Comparison of ENCODE assay signal across 7 mouse cellular contexts in genomic region chr13:54621960-54622521, GRCm38 (mm10). TPM values are rescaled to one million over a fixed set of nuclear protein-coding genes. Genes with fewer than 3 reads are reported as not detected.
DNase-seq lines count a peak whose midpoint lies in the region; ATAC-seq lines count a peak whose summit lies in the region.

No protein-coding gene starts in this region.

- peak; percentile 76 for ATAC-seq in hindbrain, embryonic 16.5 days
- ATAC-seq in megakaryocyte-erythroid progenitor cell, adult 5-6 weeks (replicated peaks; ENCODE audit: low FRiP score, low TSS enrichment, poor library complexity, severe bottlenecking): peak; percentile 43

- peak overlapping the region; percentile 73 for H3K9ac ChIP-seq in hindbrain, embryonic 16.5 days (ENCODE audit: low read depth, low read length)

- H3K27me3 ChIP-seq in embryonic facial prominence, embryonic 10.5 days (replicated peaks; ENCODE audit: low read depth, poor library complexity, severe bottlenecking): 0 out of 2 replicates have a peak, but pooled peaks cover 3% of the 10 kb centered on the region
- H3K27me3 ChIP-seq in hindbrain, embryonic 16.5 days (replicated peaks; ENCODE audit: control insufficient read depth, insufficient read depth, low read length): no peaks in the 10 kb centered on the region

- H3K36me3 ChIP-seq in embryonic facial prominence, embryonic 10.5 days (replicated peaks): peaks cover 21% of the 10 kb centered on the region
- no peaks in the 10 kb centered on the region for H3K36me3 ChIP-seq in hindbrain, embryonic 16.5 days (ENCODE audit: control insufficient read depth, insufficient read depth, low read length)

- H3K4me2 ChIP-seq in hindbrain, embryonic 16.5 days (ENCODE audit: low read length): peak overlapping the region; percentile 88

- peaks cover 16% of the 10 kb centered on the region for H3K4me1 ChIP-seq in embryonic facial prominence, embryonic 10.5 days
- peaks cover 12% of the 10 kb centered on the region for H3K4me1 ChIP-seq in hindbrain, embryonic 16.5 days (ENCODE audit: control insufficient read depth, insufficient read depth, low read depth, low read length)

- peak overlapping the region; percentile 89 for H3K4me3 ChIP-seq in embryonic facial prominence, embryonic 10.5 days
- H3K4me3 ChIP-seq in hindbrain, embryonic 16.5 days (ENCODE audit: low read length): peak overlapping the region; percentile 72

- peak; percentile 49 for DNase-seq in 416B (ENCODE audit: low read depth)
- peak; percentile 57 for DNase-seq in CD4-positive helper T cell, adult 2 months (ENCODE audit: low read depth, low spot score)
- peak; percentile 51 for DNase-seq in embryonic facial prominence, embryonic 10.5 days (ENCODE audit: low spot score)
- no peak for DNase-seq in frontal cortex, postnatal 10 days (ENCODE audit: low spot score in 2 of 2)
- no peak for DNase-seq in cerebellum, postnatal 25 days

- WGBS in embryonic facial prominence, embryonic 10.5 days: 2% methylated on average over 27 of the region's 27 CpGs
- WGBS in hindbrain, embryonic 16.5 days: 1% methylated on average over 26 of the region's 27 CpGs

- no peaks in the 10 kb centered on the region for H3K9me3 ChIP-seq in embryonic facial prominence, embryonic 10.5 days
- no peaks in the 10 kb centered on the region for H3K9me3 ChIP-seq in hindbrain, embryonic 16.5 days (ENCODE audit: control insufficient read depth, low read length)

- peak overlapping the region; percentile 97 for H3K27ac ChIP-seq in embryonic facial prominence, embryonic 10.5 days (replicated peaks)
- peak overlapping the region; percentile 75 for H3K27ac ChIP-seq in hindbrain, embryonic 16.5 days (ENCODE audit: low read depth, low read length)

RNA-seq across cellular contexts. Expression of gene Faf2, which starts 0.5 kb away (rescaled TPM):
- polyA plus RNA-seq in embryonic facial prominence, embryonic 10.5 days (2016; fragmentation: Nextera tagmentation; extraction: Ambion mirVana): 83.4 and 86.7 TPM in 2 replicates
- polyA plus RNA-seq in hindbrain, embryonic 16.5 days (2015; fragmentation: Nextera tagmentation; extraction: Ambion mirVana): 61.9 and 64.7 TPM in 2 replicates
- 42.6 and 46.2 TPM in 2 replicates for total RNA-seq in megakaryocyte-erythroid progenitor cell, adult 5-6 weeks (2014; fragmentation: Nextera tagmentation)
- total RNA-seq in megakaryocyte-erythroid progenitor cell, adult 5-6 weeks (2017): 43.6 and 44.7 TPM in 2 replicates

RNA-seq across cellular contexts. Expression of gene Cltb, which starts 10.9 kb away (rescaled TPM):
- 14.2 and 16.9 TPM in 2 replicates for polyA plus RNA-seq in embryonic facial prominence, embryonic 10.5 days (2016; fragmentation: Nextera tagmentation; extraction: Ambion mirVana)
- 244 and 276 TPM in 2 replicates for polyA plus RNA-seq in hindbrain, embryonic 16.5 days (2015; fragmentation: Nextera tagmentation; extraction: Ambion mirVana)
- total RNA-seq in megakaryocyte-erythroid progenitor cell, adult 5-6 weeks (2014; fragmentation: Nextera tagmentation): 12.1 and 15.2 TPM in 2 replicates
- total RNA-seq in megakaryocyte-erythroid progenitor cell, adult 5-6 weeks (2017): 20.0 and 26.3 TPM in 2 replicates

RNA-seq across cellular contexts. Expression of gene Higd2a, which starts 32.0 kb away (rescaled TPM):
- polyA plus RNA-seq in embryonic facial prominence, embryonic 10.5 days (2016; fragmentation: Nextera tagmentation; extraction: Ambion mirVana): 144 and 154 TPM in 2 replicates
- 253 and 288 TPM in 2 replicates for polyA plus RNA-seq in hindbrain, embryonic 16.5 days (2015; fragmentation: Nextera tagmentation; extraction: Ambion mirVana)
- total RNA-seq in megakaryocyte-erythroid progenitor cell, adult 5-6 weeks (2014; fragmentation: Nextera tagmentation): 101 and 117 TPM in 2 replicates
- total RNA-seq in megakaryocyte-erythroid progenitor cell, adult 5-6 weeks (2017): 24.4 and 40.6 TPM in 2 replicates

RNA-seq across cellular contexts. Expression of gene Nop16, which starts 32.2 kb away (rescaled TPM):
- 112 and 117 TPM in 2 replicates for polyA plus RNA-seq in embryonic facial prominence, embryonic 10.5 days (2016; fragmentation: Nextera tagmentation; extraction: Ambion mirVana)
- 64.7 and 69.1 TPM in 2 replicates for polyA plus RNA-seq in hindbrain, embryonic 16.5 days (2015; fragmentation: Nextera tagmentation; extraction: Ambion mirVana)
- total RNA-seq in megakaryocyte-erythroid progenitor cell, adult 5-6 weeks (2014; fragmentation: Nextera tagmentation): 57.6 and 76.1 TPM in 2 replicates
- 66.3 and 124 TPM in 2 replicates for total RNA-seq in megakaryocyte-erythroid progenitor cell, adult 5-6 weeks (2017)

RNA-seq across cellular contexts. Expression of gene Arl10, which starts 47.2 kb away (rescaled TPM):
- polyA plus RNA-seq in embryonic facial prominence, embryonic 10.5 days (2016; fragmentation: Nextera tagmentation; extraction: Ambion mirVana): 28.8 and 29.6 TPM in 2 replicates
- polyA plus RNA-seq in hindbrain, embryonic 16.5 days (2015; fragmentation: Nextera tagmentation; extraction: Ambion mirVana): 96.9 and 100 TPM in 2 replicates
- total RNA-seq in megakaryocyte-erythroid progenitor cell, adult 5-6 weeks (2014; fragmentation: Nextera tagmentation): 9.0 and 16.5 TPM in 2 replicates
- not detected in 2 replicates for total RNA-seq in megakaryocyte-erythroid progenitor cell, adult 5-6 weeks (2017)

Comparison
In these comparisons a context has a peak if more than half of its experiments do, and no peak if none do; other contexts are left out.
1. DNase-seq: peak in 416B (single experiment), CD4-positive helper T cell, adult 2 months (single experiment) and embryonic facial prominence, embryonic 10.5 days (single experiment); none in frontal cortex, postnatal 10 days (0 of 2) and cerebellum, postnatal 25 days (0 of 2).
2. RNA of gene Cltb, which starts 10.9 kb away (polyA plus RNA-seq): 244 to 276 TPM in hindbrain, embryonic 16.5 days; 14.2 to 16.9 TPM in embryonic facial prominence, embryonic 10.5 days; every median in the first group is over 10 times any median in the second.